Mouse (Mus musculus): ENCODE data around the gene Hadh. TPM values are rescaled to one million over a fixed set of nuclear protein-coding genes. Genes with fewer than 3 reads are reported as not detected.

Hadh gene
- polyA plus RNA-seq, 1 experiment from 2014 or later = 22.5 TPM

- Histone ChIP-seq H3K27me3 (replicated peaks) (no peaks in the 10 kb centered on the region), H3K4me3 (replicated peaks) (no peak overlapping the region), H3K36me3 (no peaks in the 10 kb centered on the region), H3K27ac (replicated peaks) (no peak overlapping the region), H3K9ac (replicated peaks) (no peak overlapping the region), H3K4me2 (no peak overlapping the region), H3K4me1 (peaks cover 8% of the 10 kb centered on the region), H3K9me3 (replicated peaks) (0 out of 2 replicates have a peak, but pooled peaks cover 2% of the 10 kb centered on the region)
- no peak for ATAC-seq (ENCODE audit: low FRiP score)
- 84% methylated on average over 3 of the region's 3 CpGs for WGBS
Observed at GRCm38 (mm10) chr3:131266366-131267050, 5.4 kb downstream of the Hadh start.

GRCm38 (mm10) chr3:131265516-131265915, 6.4 kb downstream of the Hadh start:
- H3K4me2 ChIP-seq = no peak overlapping the region
- H3K27ac ChIP-seq (replicated peaks) = no peak overlapping the region
- ATAC-seq (ENCODE audit: low FRiP score) = no peak
- no peaks in the 10 kb centered on the region for H3K4me1 ChIP-seq
- H3K36me3 ChIP-seq = no peaks in the 10 kb centered on the region
- no peaks in the 10 kb centered on the region for H3K27me3 ChIP-seq (replicated peaks)
- 95% methylated on average over 8 of the region's 8 CpGs for WGBS
- 0 out of 2 replicates have a peak, but pooled peaks cover 6% of the 10 kb centered on the region for H3K9me3 ChIP-seq (replicated peaks)
- no peak overlapping the region for H3K4me3 ChIP-seq (replicated peaks)
- no peak overlapping the region for H3K9ac ChIP-seq (replicated peaks)

GRCm38 (mm10) chr3:131263766-131264486, 8.0 kb downstream of the Hadh start:
- no peaks in the 10 kb centered on the region for H3K27me3 ChIP-seq (replicated peaks)
- H3K4me2 ChIP-seq = no peak overlapping the region
- WGBS = 43% methylated on average over 15 of the region's 15 CpGs
- no peak for ATAC-seq (ENCODE audit: low FRiP score)
- H3K9me3 ChIP-seq (replicated peaks) = 0 out of 2 replicates have a peak, but pooled peaks cover 6% of the 10 kb centered on the region
- H3K4me3 ChIP-seq (replicated peaks) = no peak overlapping the region
- no peaks in the 10 kb centered on the region for H3K4me1 ChIP-seq
- no peak overlapping the region for H3K9ac ChIP-seq (replicated peaks)
- no peak overlapping the region for H3K27ac ChIP-seq (replicated peaks)
- H3K36me3 ChIP-seq = no peaks in the 10 kb centered on the region

GRCm38 (mm10) chr3:131260418-131260817, 11.5 kb downstream of the Hadh start:
- no peak overlapping the region for H3K27ac ChIP-seq (replicated peaks)
- H3K9ac ChIP-seq (replicated peaks) = no peak overlapping the region
- H3K9me3 ChIP-seq (replicated peaks) = 0 out of 2 replicates have a peak, but pooled peaks cover 6% of the 10 kb centered on the region
- H3K27me3 ChIP-seq (replicated peaks) = no peaks in the 10 kb centered on the region
- H3K36me3 ChIP-seq = no peaks in the 10 kb centered on the region
- no peak overlapping the region for H3K4me3 ChIP-seq (replicated peaks)
- ATAC-seq (ENCODE audit: low FRiP score) = no peak
- 97% methylated on average over 6 of the region's 6 CpGs for WGBS
- H3K4me2 ChIP-seq = no peak overlapping the region
- no peaks in the 10 kb centered on the region for H3K4me1 ChIP-seq

- Histone ChIP-seq H3K4me2 (no peak overlapping the region), H3K4me3 (replicated peaks) (no peak overlapping the region), H3K9ac (replicated peaks) (no peak overlapping the region), H3K4me1 (no peaks in the 10 kb centered on the region), H3K27me3 (replicated peaks) (no peaks in the 10 kb centered on the region), H3K9me3 (replicated peaks) (0 out of 2 replicates have a peak, but pooled peaks cover 6% of the 10 kb centered on the region), H3K36me3 (no peaks in the 10 kb centered on the region), H3K27ac (replicated peaks) (no peak overlapping the region)
- WGBS = 90% methylated on average over 9 of the region's 9 CpGs
- ATAC-seq (ENCODE audit: low FRiP score) = no peak
Observed at GRCm38 (mm10) chr3:131259392-131259965, 12.4 kb downstream of the Hadh start.

GRCm38 (mm10) chr3:131258921-131259320, 13.0 kb downstream of the Hadh start:
- Histone ChIP-seq H3K4me2 (no peak overlapping the region), H3K9ac (replicated peaks) (no peak overlapping the region), H3K4me3 (replicated peaks) (no peak overlapping the region), H3K4me1 (no peaks in the 10 kb centered on the region), H3K27me3 (replicated peaks) (no peaks in the 10 kb centered on the region), H3K36me3 (no peaks in the 10 kb centered on the region), H3K9me3 (replicated peaks) (0 out of 2 replicates have a peak, but pooled peaks cover 6% of the 10 kb centered on the region), H3K27ac (replicated peaks) (no peak overlapping the region)
- ATAC-seq (ENCODE audit: low FRiP score) = no peak
- 89% methylated on average over 3 of the region's 3 CpGs for WGBS

- no peaks in the 10 kb centered on the region for H3K4me1 ChIP-seq
- 98% methylated on average over 3 of the region's 3 CpGs for WGBS
- no peak overlapping the region for H3K9ac ChIP-seq (replicated peaks)
- H3K9me3 ChIP-seq (replicated peaks) = no peaks in the 10 kb centered on the region
- H3K27ac ChIP-seq (replicated peaks) = no peak overlapping the region
- H3K4me2 ChIP-seq = no peak overlapping the region
- H3K36me3 ChIP-seq = no peaks in the 10 kb centered on the region
- no peaks in the 10 kb centered on the region for H3K27me3 ChIP-seq (replicated peaks)
- H3K4me3 ChIP-seq (replicated peaks) = no peak overlapping the region
- ATAC-seq (ENCODE audit: low FRiP score) = no peak
Observed at GRCm38 (mm10) chr3:131255399-131255981, 16.4 kb downstream of the Hadh start.

- no peaks in the 10 kb centered on the region for H3K36me3 ChIP-seq
- H3K4me2 ChIP-seq = no peak overlapping the region
- H3K27me3 ChIP-seq (replicated peaks) = no peaks in the 10 kb centered on the region
- 96% methylated on average over 4 of the region's 4 CpGs for WGBS
- no peak overlapping the region for H3K27ac ChIP-seq (replicated peaks)
- no peak for ATAC-seq (ENCODE audit: low FRiP score)
- H3K4me1 ChIP-seq = no peaks in the 10 kb centered on the region
- H3K4me3 ChIP-seq (replicated peaks) = no peak overlapping the region
- H3K9ac ChIP-seq (replicated peaks) = no peak overlapping the region
- H3K9me3 ChIP-seq (replicated peaks) = no peaks in the 10 kb centered on the region
Observed at GRCm38 (mm10) chr3:131254991-131255390, 16.9 kb downstream of the Hadh start.

- no peak overlapping the region for H3K4me2 ChIP-seq
Observed at GRCm38 (mm10) chr3:131251601-131252000, 20.3 kb downstream of the Hadh start.

GRCm38 (mm10) chr3:131250978-131251377, 20.9 kb downstream of the Hadh start:
- Histone ChIP-seq H3K4me2 (no peak overlapping the region), H3K4me1 (no peaks in the 10 kb centered on the region), H3K4me3 (replicated peaks) (no peak overlapping the region), H3K9me3 (replicated peaks) (no peaks in the 10 kb centered on the region), H3K27me3 (replicated peaks) (no peaks in the 10 kb centered on the region), H3K36me3 (no peaks in the 10 kb centered on the region), H3K27ac (replicated peaks) (no peak overlapping the region), H3K9ac (replicated peaks) (no peak overlapping the region)
- 94% methylated on average over 13 of the region's 13 CpGs for WGBS
- ATAC-seq (ENCODE audit: low FRiP score) = no peak

More at GRCm38 (mm10) chr3:131251601-131252000, 20.3 kb downstream of the Hadh start:
- no peaks in the 10 kb centered on the region for H3K9me3 ChIP-seq (replicated peaks)
- H3K4me1 ChIP-seq = no peaks in the 10 kb centered on the region
- no peak overlapping the region for H3K4me3 ChIP-seq (replicated peaks)
- H3K9ac ChIP-seq (replicated peaks) = no peak overlapping the region
- no peaks in the 10 kb centered on the region for H3K36me3 ChIP-seq
- H3K27me3 ChIP-seq (replicated peaks) = no peaks in the 10 kb centered on the region
- 94% methylated on average over 7 of the region's 7 CpGs for WGBS
- H3K27ac ChIP-seq (replicated peaks) = no peak overlapping the region
- ATAC-seq (ENCODE audit: low FRiP score) = no peak

GRCm38 (mm10) chr3:131250283-131250682, 21.6 kb downstream of the Hadh start:
- 95% methylated on average over 2 of the region's 2 CpGs for WGBS
- H3K4me1 ChIP-seq = no peaks in the 10 kb centered on the region
- no peaks in the 10 kb centered on the region for H3K36me3 ChIP-seq
- no peaks in the 10 kb centered on the region for H3K27me3 ChIP-seq (replicated peaks)
- no peak overlapping the region for H3K4me2 ChIP-seq
- no peak overlapping the region for H3K4me3 ChIP-seq (replicated peaks)
- no peak overlapping the region for H3K9ac ChIP-seq (replicated peaks)
- H3K27ac ChIP-seq (replicated peaks) = no peak overlapping the region
- ATAC-seq (ENCODE audit: low FRiP score) = no peak
- no peaks in the 10 kb centered on the region for H3K9me3 ChIP-seq (replicated peaks)

Measured in neural tube, embryonic 15.5 days (tissue).